Mouse (Mus musculus) stomach, postnatal 0 days (tissue): ENCODE measurements at regions not wholly inside any gene's neighbourhood (a gene's known extent, or its start where the extent isn't known, plus 50 kb on each side); places are given as distances from the start of the nearest gene placed in this dataset.

ENCODE experiments used
- CTCF ChIP-seq: IDR thresholded peaks from 2 replicates; pipeline ENCODE4 v1.5.1; 2016; ENCODE audit warnings: antibody characterized with exemption, low read depth, mild to moderate bottlenecking, moderate library complexity
- EP300 ChIP-seq: optimal IDR thresholded peaks from 2 replicates; pipeline ENCODE3; 2016; ENCODE audit warnings: antibody characterized with exemption

GRCm38 (mm10) chr2:128450045-128450444 lies 141.0 kb upstream of the Spdye4c start:
- TF ChIP-seq CTCF (no peak), EP300 (no peak)
